Mouse (Mus musculus): ENCODE data around the gene Zfp853.

DNA sequence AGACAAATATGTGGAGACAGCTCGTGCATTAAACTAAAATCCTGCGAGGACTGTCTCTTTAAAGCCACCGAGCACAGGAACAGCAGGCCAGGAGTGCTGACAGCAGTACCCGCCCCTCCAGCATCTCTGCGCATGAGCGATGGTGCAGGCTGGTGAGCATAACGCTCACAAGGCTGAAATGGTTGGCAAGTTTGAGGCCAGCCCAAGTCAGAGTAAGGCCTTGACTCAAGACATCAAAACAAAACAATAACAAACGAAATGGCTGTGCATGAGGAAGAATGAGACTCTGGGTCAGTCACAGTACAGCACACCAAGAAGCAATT is 23.8 kb upstream of the Zfp853 start:
- TF ChIP-seq POLR2A (IDR thresholded peaks at IDR 0.05; ENCODE audit: insufficient read depth, low read length) = no peak
- no peak for TF ChIP-seq CTCF (IDR thresholded peaks at IDR 0.05; ENCODE audit: low read depth, low read length)
- TF ChIP-seq EP300 (IDR thresholded peaks at IDR 0.05; ENCODE audit: insufficient read depth, low read depth, low read length) = no peak

Measured in ES-Bruce4 (cell line).